Mouse (Mus musculus): Measurements from ENCODE around the gene Ano1.

Gene Ano1

GRCm38 (mm10) chr7:144751833-144752232 lies at the start of gene Ano1:
Gene Ano1 (minus strand): TSS chr7:144751974.
- DNase-seq (ENCODE audit: low read depth, low spot score): no peak

- DNase-seq (ENCODE audit: low read depth, low spot score): no peak
Observed at GRCm38 (mm10) chr7:144798471-144798870, 46.7 kb upstream of the Ano1 start.

- no peak for DNase-seq (ENCODE audit: low read depth, low spot score)
Observed at GRCm38 (mm10) chr7:144796986-144797735, 45.4 kb upstream of the Ano1 start.

- DNase-seq (ENCODE audit: low read depth, low spot score): no peak
Observed at GRCm38 (mm10) chr7:144795976-144796474, 44.3 kb upstream of the Ano1 start.

- DNase-seq (ENCODE audit: low read depth, low spot score): no peak
Observed at GRCm38 (mm10) chr7:144793296-144793695, 41.5 kb upstream of the Ano1 start.

- DNase-seq (ENCODE audit: low read depth, low spot score): no peak
Observed at GRCm38 (mm10) chr7:144791426-144791825, 39.7 kb upstream of the Ano1 start.

GRCm38 (mm10) chr7:144789601-144790556 lies 38.1 kb upstream of the Ano1 start:
- DNase-seq (ENCODE audit: low read depth, low spot score): no peak

- no peak for DNase-seq (ENCODE audit: low read depth, low spot score)
Observed at GRCm38 (mm10) chr7:144788631-144789030, 36.9 kb upstream of the Ano1 start.

- DNase-seq (ENCODE audit: low read depth, low spot score): no peak
Observed at GRCm38 (mm10) chr7:144787501-144787900, 35.7 kb upstream of the Ano1 start.

- DNase-seq (ENCODE audit: low read depth, low spot score): peak; percentile 85
Observed at GRCm38 (mm10) chr7:144786571-144786970, 34.8 kb upstream of the Ano1 start.

GRCm38 (mm10) chr7:144784176-144784575 lies 32.4 kb upstream of the Ano1 start:
- no peak for DNase-seq (ENCODE audit: low read depth, low spot score)

- no peak for DNase-seq (ENCODE audit: low read depth, low spot score)
Observed at GRCm38 (mm10) chr7:144782402-144782801, 30.6 kb upstream of the Ano1 start.

- DNase-seq (ENCODE audit: low read depth, low spot score): no peak
Observed at GRCm38 (mm10) chr7:144781337-144781736, 29.6 kb upstream of the Ano1 start.

GRCm38 (mm10) chr7:144780190-144780589 lies 28.4 kb upstream of the Ano1 start:
- no peak for DNase-seq (ENCODE audit: low read depth, low spot score)

GRCm38 (mm10) chr7:144779691-144780090 lies 27.9 kb upstream of the Ano1 start:
- DNase-seq (ENCODE audit: low read depth, low spot score): no peak

GRCm38 (mm10) chr7:144777805-144778204 lies 26.0 kb upstream of the Ano1 start:
- no peak for DNase-seq (ENCODE audit: low read depth, low spot score)

GRCm38 (mm10) chr7:144775804-144776447 lies 24.2 kb upstream of the Ano1 start:
- peak; percentile 72 for DNase-seq (ENCODE audit: low read depth, low spot score)

- DNase-seq (ENCODE audit: low read depth, low spot score): no peak
Observed at GRCm38 (mm10) chr7:144775214-144775613, 23.4 kb upstream of the Ano1 start.

GRCm38 (mm10) chr7:144774283-144774682 lies 22.5 kb upstream of the Ano1 start:
- no peak for DNase-seq (ENCODE audit: low read depth, low spot score)

GRCm38 (mm10) chr7:144770116-144770515 lies 18.3 kb upstream of the Ano1 start:
- DNase-seq (ENCODE audit: low read depth, low spot score): no peak

- DNase-seq (ENCODE audit: low read depth, low spot score): no peak
Observed at GRCm38 (mm10) chr7:144769434-144770080, 17.8 kb upstream of the Ano1 start.

Measured in c-Kit-negative CD71-positive TER-119-positive erythroid progenitor cells, embryonic 14.5 days (primary cell).